Mouse (Mus musculus) ES-E14 (cell line): Measurements from ENCODE around the gene Spem2. TPM values are rescaled to one million over a fixed set of nuclear protein-coding genes. Genes with fewer than 3 reads are reported as not detected.
A peak's percentile ranks its signal among the peaks of the same experiment; 100 is the strongest.
"Not testable (repeated sequence)": the region's sequence is repeated elsewhere in the genome, so short reads cannot be mapped to it uniquely, and the experiment has no call there.

Experiments used
- DNase-seq: peaks from one replicate; pipeline ENCODE4 v3.0.0-alpha.2; 2013; ENCODE audit warnings: low read depth, low spot score
- H3K27ac ChIP-seq: 2 replicates; pipeline ENCODE4 v1.5.1; 2012; ENCODE audit warnings: low read depth, mild to moderate bottlenecking, low read length, moderate library complexity, mixed read lengths; ENCODE audit not compliant: poor library complexity, insufficient read depth, severe bottlenecking
- H3K36me3 ChIP-seq: 2 replicates; pipeline ENCODE4 v1.6.1; 2012; ENCODE audit warnings: mild to moderate bottlenecking, low read length, moderate library complexity, mixed read lengths; ENCODE audit not compliant: control insufficient read depth, poor library complexity, insufficient read depth, severe bottlenecking
- H3K4me1 ChIP-seq, 2 experiments: fragments of 150-350 bp in 1 of 2; sonication (generic) in 1 of 2; 2 replicates each; pipeline ENCODE4 v1.6.1; 2012; ENCODE audit warnings: low read length in 2 of 2, mild to moderate bottlenecking in 1 of 2, mixed read lengths in 1 of 2; ENCODE audit not compliant: control insufficient read depth in 2 of 2, insufficient read depth in 2 of 2, poor library complexity in 1 of 2
- H3K4me3 ChIP-seq, 2 experiments: fragments of 150-350 bp in 1 of 2; sonication (generic) in 1 of 2; 2 replicates each; pipeline ENCODE4 v1.5.1; 2012; ENCODE audit warnings: low read length in 2 of 2, low read depth in 1 of 2, mild to moderate bottlenecking in 1 of 2, mixed read lengths in 1 of 2; ENCODE audit not compliant: insufficient read depth in 1 of 2, poor library complexity in 1 of 2, severe bottlenecking in 1 of 2
- H3K9ac ChIP-seq: 2 replicates; pipeline ENCODE4 v1.6.1; 2012; ENCODE audit warnings: low read depth, mild to moderate bottlenecking, low read length, mixed read lengths; ENCODE audit not compliant: poor library complexity, insufficient read depth, severe bottlenecking
- H3K9me3 ChIP-seq: fragments of 150-350 bp; sonication (generic); 2 replicates; pipeline ENCODE4 v1.6.1; 2012; ENCODE audit warnings: low read depth, mild to moderate bottlenecking, low read length; ENCODE audit not compliant: control insufficient read depth, insufficient read depth
- CHD2 ChIP-seq: IDR thresholded peaks from 2 replicates; pipeline ENCODE4 v1.6.1; 2014; ENCODE audit warnings: mild to moderate bottlenecking, low read depth, low read length, inconsistent platforms
- HCFC1 ChIP-seq: IDR thresholded peaks from 2 replicates; pipeline ENCODE4 v1.6.1; 2012; ENCODE audit warnings: low read length, inconsistent platforms, borderline replicate concordance; ENCODE audit not compliant: insufficient read depth
- MAFK ChIP-seq: IDR thresholded peaks from 2 replicates; pipeline ENCODE4 v1.6.1; 2014; ENCODE audit warnings: mild to moderate bottlenecking, low read depth, low read length, inconsistent platforms; ENCODE audit not compliant: insufficient read depth
- ZC3H11A ChIP-seq: IDR thresholded peaks from 2 replicates; pipeline ENCODE4 v1.6.1; 2012; ENCODE audit warnings: low read depth, mild to moderate bottlenecking, inconsistent platforms, low read length, borderline replicate concordance
- ZNF384 ChIP-seq: IDR thresholded peaks from 2 replicates; pipeline ENCODE4 v1.6.1; 2012; ENCODE audit warnings: low read depth, low read length, inconsistent platforms
- in situ Hi-C, 2 experiments: fragments of 600-800 bp; cut with MboI; formaldehyde crosslinking; loops; one replicate each; pipeline ENCODE4 v1.15.1; 2025; ENCODE audit warnings: low sequenced_read_pairs in 2 of 2, inconsistent platforms in 1 of 2; ENCODE audit not compliant: unreplicated experiment in 2 of 2
- total RNA-seq: library from RNA; depleted of rRNA; stranded (reverse); fragments of 300-350 nt; gene quantifications from 2 replicates; pipeline ENCODE4 v1.2.3, GENCODE M21; 2012; rRNA removed

The Spem2 gene
- total RNA-seq, result not detected in 2 replicates

- peaks cover 2 to 7% of the 10 kb centered on the region in 2 experiments; a peak in 1 of 4 replicates for H3K4me1 ChIP-seq
- peak within 1 kb of the TSS in 1 of 2 experiments; percentile 24; a peak in 1 of 4 replicates for H3K4me3 ChIP-seq
- H3K36me3 ChIP-seq, result no peaks in the 10 kb centered on the region
- no peak within 1 kb of the TSS for H3K27ac ChIP-seq
- TF ChIP-seq HCFC1 (no peak), CHD2 (no peak), MAFK (no peak), ZC3H11A (no peak), ZNF384 (no peak)
- no peak within 1 kb of the TSS for H3K9ac ChIP-seq
- DNase-seq, result no peak
- in situ Hi-C loops, result no loop called here
- no peaks in the 10 kb centered on the region for H3K9me3 ChIP-seq
These were observed at the start of gene Spem2 for GRCm38 (mm10) chr11:69818365-69818764. TSS of gene Spem2 (minus strand) at chr11:69818465.

GRCm38 (mm10) chr11:69867335-69867734 is 49.1 kb upstream of the Spem2 start:
- no peaks in the 10 kb centered on the region for H3K9me3 ChIP-seq
- peaks cover 2 to 5% of the 10 kb centered on the region in 2 experiments; a peak in 2 of 4 replicates for H3K4me1 ChIP-seq
- in situ Hi-C loops, result no loop called here
- DNase-seq, result no peak
- no peak overlapping the region for H3K9ac ChIP-seq
- H3K4me3 ChIP-seq, result no peak overlapping the region
- H3K27ac ChIP-seq, result no peak overlapping the region
- TF ChIP-seq MAFK (no peak), ZNF384 (no peak), CHD2 (no peak), ZC3H11A (no peak)
- H3K36me3 ChIP-seq, result no peaks in the 10 kb centered on the region

DNA sequence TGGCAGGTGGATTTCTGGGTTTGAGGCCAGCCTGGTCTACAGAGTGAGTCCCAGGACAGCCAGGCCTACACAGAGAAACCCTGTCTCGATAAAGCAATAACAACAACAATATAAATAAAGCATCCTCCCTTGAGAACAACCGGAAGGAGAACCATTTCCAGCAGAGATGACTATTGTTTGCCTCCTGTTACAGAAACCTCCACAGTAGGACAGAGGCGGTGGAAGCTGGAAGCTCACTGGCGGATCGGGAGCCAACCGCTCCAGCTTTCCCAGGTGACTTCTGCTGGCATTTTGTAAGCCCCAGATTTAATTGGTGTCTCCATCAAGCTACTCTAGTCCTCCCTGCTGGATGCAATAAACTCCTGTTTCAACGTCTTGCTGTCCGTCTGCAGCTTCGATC is 47.3 kb upstream of the Spem2 start:
- in situ Hi-C loops, result no loop called here
- Histone ChIP-seq H3K9me3 (no peaks in the 10 kb centered on the region), H3K9ac (no peak overlapping the region), H3K36me3 (no peaks in the 10 kb centered on the region), H3K27ac (no peak overlapping the region), H3K4me3 (no peak overlapping the region), H3K4me1 (peaks cover 2 to 5% of the 10 kb centered on the region in 2 experiments; a peak in 2 of 4 replicates)
- TF ChIP-seq ZNF384, result no peak
- no peak for TF ChIP-seq MAFK
- no peak for TF ChIP-seq ZC3H11A
- TF ChIP-seq HCFC1, result no peak
- TF ChIP-seq CHD2, result no peak
- no peak for DNase-seq

DNA sequence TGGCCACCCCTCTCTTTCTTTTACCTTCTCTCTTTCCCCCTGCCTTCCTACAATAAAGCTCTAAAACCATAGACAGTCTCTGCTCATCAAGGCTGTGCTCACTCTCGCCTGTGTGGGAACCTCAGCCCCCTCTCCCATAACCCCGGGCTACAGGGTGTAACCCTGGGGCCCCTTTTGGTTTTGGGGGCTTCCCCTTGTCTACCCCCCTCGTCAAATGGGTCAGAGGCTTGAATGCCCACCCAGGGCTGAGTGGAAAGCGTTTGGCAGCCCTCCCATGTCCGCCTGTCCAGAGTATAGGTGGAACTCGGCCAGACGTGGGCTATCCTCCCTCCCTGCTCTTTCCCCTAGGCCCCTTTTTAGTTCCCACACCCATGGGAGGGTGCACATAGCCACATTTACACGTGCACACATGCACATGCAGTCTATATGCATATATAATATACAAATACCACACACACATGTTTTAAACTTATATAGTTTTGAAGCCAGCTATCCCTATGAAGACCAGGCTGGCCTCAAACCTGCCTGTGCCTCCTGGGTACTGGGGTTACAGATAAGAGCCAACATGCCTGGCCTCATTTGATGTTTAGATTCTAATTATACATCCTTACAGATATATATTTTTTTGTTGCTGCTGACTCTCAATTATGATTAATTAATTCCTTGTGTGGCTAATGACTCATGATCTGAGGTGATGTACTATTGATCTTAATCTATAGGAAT is 46.0 kb upstream of the Spem2 start:
- no peaks in the 10 kb centered on the region for H3K9me3 ChIP-seq
- peaks cover 2 to 5% of the 10 kb centered on the region in 2 experiments; a peak in 2 of 4 replicates for H3K4me1 ChIP-seq
- H3K36me3 ChIP-seq, result no peaks in the 10 kb centered on the region
- no peak for TF ChIP-seq CHD2
- no peak for TF ChIP-seq MAFK
- TF ChIP-seq HCFC1, result no peak
- TF ChIP-seq ZNF384, result no peak
- no peak for TF ChIP-seq ZC3H11A
- no peak overlapping the region for H3K9ac ChIP-seq
- no peak for DNase-seq
- no peak overlapping the region for H3K4me3 ChIP-seq
- no peak overlapping the region for H3K27ac ChIP-seq
- in situ Hi-C loops, result no loop called here

GRCm38 (mm10) chr11:69863729-69864128 is 45.5 kb upstream of the Spem2 start:
- H3K27ac ChIP-seq, DNase-seq, H3K4me1 ChIP-seq, H3K9ac ChIP-seq, in situ Hi-C loops, H3K4me3 ChIP-seq, H3K9me3 ChIP-seq, H3K36me3 ChIP-seq: not testable (repeated sequence)
